Mouse (Mus musculus) ES-Bruce4 (cell line): ENCODE data around the gene Camk2n2.

Source experiments
- CTCF ChIP-seq: IDR thresholded peaks from one replicate; pipeline ENCODE4 v1.8.1; 2011; ENCODE audit warnings: low read depth, low read length
- EP300 ChIP-seq: IDR thresholded peaks from 2 replicates; pipeline ENCODE4 v1.6.1; 2011; ENCODE audit warnings: low read depth, low read length; ENCODE audit not compliant: insufficient read depth
- POLR2A ChIP-seq: IDR thresholded peaks from one replicate; pipeline ENCODE4 v1.8.1; 2011; ENCODE audit warnings: low read length; ENCODE audit not compliant: insufficient read depth

- TF ChIP-seq POLR2A (no peak), CTCF (no peak), EP300 (no peak)
Measured at GRCm38 (mm10) chr16:20621991-20622685, 1.1 kb upstream of the Camk2n2 start.
